ENCODE assay signal across 20 mouse cellular contexts in genomic region chrX:52278687-52279359, GRCm38 (mm10).
A peak's percentile ranks its signal among the peaks of the same experiment; 100 is the strongest.
DNase-seq lines count a peak whose midpoint lies in the region; ATAC-seq and TF ChIP-seq lines count a peak whose summit lies in the region.
"Had no signal": no experiment of that assay in that cellular context is flagged by ENCODE, and none has a peak within 500 bp of the region (broad histone marks: within the 10 kb centered on the region; RNA-seq: fewer than 3 reads in every experiment).

No protein-coding gene starts in this region.

- no peak overlapping the region for H3K4me2 ChIP-seq in forebrain, embryonic 15.5 days (replicated peaks)
- no peak overlapping the region for H3K4me2 ChIP-seq in forebrain, embryonic 13.5 days
- no peak overlapping the region for H3K4me2 ChIP-seq in intestine, embryonic 16.5 days (ENCODE audit: low read depth, low read length)
- H3K4me2 ChIP-seq: heart, embryonic 11.5 days; kidney, embryonic 15.5 days; limb, embryonic 13.5 days; liver, embryonic 12.5 days; midbrain, embryonic 11.5 days had no signal

- peak; percentile 15 to 18 for DNase-seq in layer of hippocampus, adult 2 months (ENCODE audit: low spot score in 2 of 2)
- DNase-seq in layer of hippocampus, adult 9-10 months (ENCODE audit: low spot score) = no peak
- DNase-seq in ZHBTc4 (ENCODE audit: low read depth, low spot score) = peak; percentile 43
- DNase-seq in layer of hippocampus, adult 9-11 months = peak; percentile 42
- no peak for DNase-seq in lung, postnatal 36 days
- DNase-seq: B cell, adult 2 months; cerebellum, adult 9-10 months; lung, adult 18-20 months; lung, postnatal 10 days had no signal

- H3K9me3 ChIP-seq in forebrain, embryonic 15.5 days = no peaks in the 10 kb centered on the region
- no peaks in the 10 kb centered on the region for H3K9me3 ChIP-seq in forebrain, embryonic 13.5 days (replicated peaks)
- no peaks in the 10 kb centered on the region for H3K9me3 ChIP-seq in intestine, embryonic 16.5 days (ENCODE audit: control insufficient read depth, low read length)
- H3K9me3 ChIP-seq: kidney, embryonic 15.5 days; limb, embryonic 13.5 days; liver, embryonic 12.5 days had no signal

- H3K4me3 ChIP-seq in forebrain, embryonic 15.5 days = no peak overlapping the region
- no peak overlapping the region for H3K4me3 ChIP-seq in forebrain, embryonic 13.5 days
- no peak overlapping the region for H3K4me3 ChIP-seq in layer of hippocampus, adult 2 months
- no peak overlapping the region for H3K4me3 ChIP-seq in intestine, embryonic 16.5 days (ENCODE audit: low read length)
- H3K4me3 ChIP-seq: kidney, embryonic 15.5 days; limb, embryonic 13.5 days; liver, embryonic 12.5 days had no signal

- H3K27ac ChIP-seq in forebrain, embryonic 15.5 days (replicated peaks) = no peak overlapping the region
- H3K27ac ChIP-seq in forebrain, embryonic 13.5 days = no peak overlapping the region
- H3K27ac ChIP-seq in layer of hippocampus, adult 2 months = peak overlapping the region; percentile 18; the same call in 1 of the 2 replicates
- no peak overlapping the region for H3K27ac ChIP-seq in intestine, embryonic 16.5 days (ENCODE audit: low read length)
- H3K27ac ChIP-seq: kidney, embryonic 15.5 days; limb, embryonic 13.5 days; liver, embryonic 12.5 days had no signal

- peak; percentile 53; the same call in 1 of the 2 replicates for ATAC-seq in forebrain, embryonic 15.5 days (replicated peaks)
- ATAC-seq in forebrain, embryonic 13.5 days = no peak; the same call in 1 of the 2 replicates
- no peak for ATAC-seq in intestine, embryonic 16.5 days
- ATAC-seq: hindbrain, embryonic 16.5 days; intestine, postnatal 0 days; liver, embryonic 12.5 days had no signal

- no peaks in the 10 kb centered on the region for H3K27me3 ChIP-seq in forebrain, embryonic 15.5 days
- H3K27me3 ChIP-seq in forebrain, embryonic 13.5 days = no peaks in the 10 kb centered on the region; the same call in 1 of the 2 replicates
- H3K27me3 ChIP-seq in intestine, embryonic 16.5 days (replicated peaks; ENCODE audit: control insufficient read depth, insufficient read depth, low read length) = no peaks in the 10 kb centered on the region
- H3K27me3 ChIP-seq: CH12.LX; liver, embryonic 12.5 days had no signal

- peaks cover 5% of the 10 kb centered on the region; the same call in 1 of the 2 replicates for H3K4me1 ChIP-seq in forebrain, embryonic 15.5 days
- H3K4me1 ChIP-seq in forebrain, embryonic 13.5 days = peaks cover 20% of the 10 kb centered on the region; the same call in 1 of the 2 replicates
- no peaks in the 10 kb centered on the region for H3K4me1 ChIP-seq in intestine, embryonic 16.5 days (ENCODE audit: control insufficient read depth, insufficient read depth, low read length)
- H3K4me1 ChIP-seq: limb, embryonic 13.5 days; liver, embryonic 12.5 days had no signal

- TF ChIP-seq CTCF in layer of hippocampus, adult 2 months (conservative IDR thresholded peaks at IDR 0.05) = no peak

- no peaks in the 10 kb centered on the region for H3K36me3 ChIP-seq in forebrain, embryonic 15.5 days
- no peaks in the 10 kb centered on the region for H3K36me3 ChIP-seq in forebrain, embryonic 13.5 days (ENCODE audit: poor library complexity, severe bottlenecking)
- H3K36me3 ChIP-seq in intestine, embryonic 16.5 days (ENCODE audit: control insufficient read depth, insufficient read depth, low read length) = no peaks in the 10 kb centered on the region
- H3K36me3 ChIP-seq: kidney, embryonic 15.5 days; limb, embryonic 13.5 days; liver, embryonic 12.5 days had no signal

- no peak overlapping the region for H3K9ac ChIP-seq in forebrain, embryonic 15.5 days (replicated peaks)
- H3K9ac ChIP-seq in forebrain, embryonic 13.5 days = no peak overlapping the region
- H3K9ac ChIP-seq in intestine, embryonic 16.5 days (ENCODE audit: low read depth, low read length) = no peak overlapping the region
- H3K9ac ChIP-seq: kidney, embryonic 15.5 days; limb, embryonic 13.5 days; liver, embryonic 12.5 days had no signal

- 48% methylated on average over 3 of the region's 3 CpGs for WGBS in forebrain, embryonic 15.5 days
- WGBS in forebrain, embryonic 13.5 days = 52% methylated on average over 3 of the region's 3 CpGs
- WGBS in intestine, embryonic 16.5 days = 77% methylated on average over 3 of the region's 3 CpGs

Comparison
In these comparisons a context has a peak if more than half of its experiments do, and no peak if none do; other contexts are left out.
1. DNase-seq: peak in layer of hippocampus, adult 2 months (2 of 2), ZHBTc4 (single experiment) and layer of hippocampus, adult 9-11 months (single experiment); none in layer of hippocampus, adult 9-10 months (single experiment) and lung, postnatal 36 days (single experiment).